Mouse (Mus musculus) B cell, adult 2 months (primary cell): ENCODE results near the gene Phldb2.

Experiments
- DNase-seq, 2 experiments: peaks; one replicate each; pipeline ENCODE4 v3.0.0; 2022

Phldb2 gene

GRCm38 (mm10) chr16:45724061-45724741 is 229.2 kb downstream of the Phldb2 start, which contains the start of gene Tagln3:
TSS of gene Tagln3 (minus strand) at chr16:45724608.
- no peak for DNase-seq

DNA sequence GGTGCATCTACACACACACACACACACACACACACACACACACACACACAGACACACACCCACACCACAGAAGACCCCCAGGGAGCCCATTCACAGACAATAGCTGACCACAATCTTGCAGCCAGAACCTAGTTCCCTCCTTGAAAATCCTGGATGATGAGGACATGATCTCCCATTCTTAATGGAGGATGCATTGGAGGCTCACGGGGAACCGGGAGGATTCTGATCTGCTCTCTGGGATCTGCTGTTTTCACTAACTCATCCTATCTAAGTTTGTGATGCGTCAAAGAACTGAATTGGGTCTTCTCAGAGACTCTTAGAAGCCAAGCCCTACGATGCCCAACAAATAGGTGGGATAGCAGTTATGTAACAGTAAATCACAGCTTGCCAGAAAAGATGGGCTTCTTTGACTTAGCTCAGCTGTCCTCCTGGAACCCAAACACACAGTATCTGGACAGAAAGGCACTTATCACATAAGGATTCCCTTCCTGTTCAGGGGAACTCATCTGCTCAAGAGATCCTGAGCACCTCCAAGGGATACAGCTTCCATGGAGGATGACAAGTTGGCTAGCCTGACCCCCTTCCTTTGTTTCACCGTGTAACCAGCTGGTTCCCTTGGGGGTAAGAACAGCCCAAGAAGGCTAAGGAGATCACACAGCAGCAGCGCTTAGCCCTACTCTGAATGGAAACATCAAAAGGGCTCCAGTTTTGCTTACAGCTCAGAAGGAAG is 230.1 kb downstream of the Phldb2 start:
- DNase-seq: no peak

- no peak for DNase-seq
Observed at GRCm38 (mm10) chr16:45722460-45722951, 230.9 kb downstream of the Phldb2 start.

DNA sequence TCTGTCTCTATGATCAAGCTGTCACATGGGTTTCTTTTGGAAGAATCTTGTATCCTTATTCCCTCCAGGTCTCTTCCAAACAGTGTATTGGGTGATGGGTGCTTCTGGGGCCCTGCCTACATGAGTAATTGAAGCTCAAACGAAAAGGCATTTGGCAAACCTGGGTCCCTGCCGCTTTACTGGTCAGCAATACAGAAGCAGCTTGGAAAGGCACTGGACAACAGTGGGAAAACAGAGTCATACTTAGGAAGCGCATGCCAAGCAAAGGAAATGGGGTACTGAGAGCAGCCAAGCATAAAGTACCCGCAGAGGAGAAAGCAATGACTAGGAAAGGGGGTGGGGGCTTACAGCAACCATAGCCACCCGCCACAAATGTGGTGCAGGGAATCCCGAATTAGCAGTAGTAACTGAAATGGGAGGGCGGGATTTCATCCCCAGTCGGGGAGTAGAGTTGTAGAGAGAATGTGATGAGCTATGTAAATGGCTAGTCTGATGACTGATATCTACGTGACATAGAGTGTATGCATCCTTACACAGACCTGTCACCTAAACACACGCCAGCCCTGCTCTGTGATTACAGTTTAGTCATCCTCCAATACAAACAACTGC is 233.3 kb downstream of the Phldb2 start:
- DNase-seq: no peak

- DNase-seq: no peak
Observed at GRCm38 (mm10) chr16:45718296-45718695, 235.1 kb downstream of the Phldb2 start.

DNA sequence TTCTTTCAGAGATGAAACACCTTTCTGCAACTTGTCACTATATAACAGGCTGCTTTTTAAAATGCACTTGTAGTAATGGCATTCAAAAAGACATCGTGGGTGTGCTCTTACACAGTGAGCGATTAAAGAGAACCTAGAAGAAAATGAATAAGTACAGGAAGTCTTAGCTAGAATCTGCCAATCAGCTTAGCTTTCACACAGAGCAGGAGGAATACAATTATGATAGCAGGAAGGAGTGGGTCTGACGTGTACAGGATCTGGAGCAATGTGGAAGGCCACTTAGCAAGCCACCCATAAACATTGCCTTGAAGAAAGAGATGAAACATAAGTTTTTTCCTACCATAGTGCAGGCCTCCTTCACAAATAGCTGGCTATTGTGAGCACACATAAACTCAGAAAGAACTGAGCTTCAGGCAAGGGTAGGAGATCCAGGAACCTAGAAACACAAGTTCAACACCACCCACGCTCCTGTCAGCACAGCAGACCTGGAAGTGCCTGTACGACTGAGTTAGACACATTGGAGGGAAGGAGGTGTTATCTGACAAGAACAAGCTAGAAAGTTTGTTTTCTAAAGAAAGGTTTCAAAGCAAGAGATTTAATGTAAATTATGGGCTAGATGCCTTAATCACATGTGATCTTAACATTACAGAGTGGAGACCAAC is 238.8 kb downstream of the Phldb2 start:
- DNase-seq: no peak

DNA sequence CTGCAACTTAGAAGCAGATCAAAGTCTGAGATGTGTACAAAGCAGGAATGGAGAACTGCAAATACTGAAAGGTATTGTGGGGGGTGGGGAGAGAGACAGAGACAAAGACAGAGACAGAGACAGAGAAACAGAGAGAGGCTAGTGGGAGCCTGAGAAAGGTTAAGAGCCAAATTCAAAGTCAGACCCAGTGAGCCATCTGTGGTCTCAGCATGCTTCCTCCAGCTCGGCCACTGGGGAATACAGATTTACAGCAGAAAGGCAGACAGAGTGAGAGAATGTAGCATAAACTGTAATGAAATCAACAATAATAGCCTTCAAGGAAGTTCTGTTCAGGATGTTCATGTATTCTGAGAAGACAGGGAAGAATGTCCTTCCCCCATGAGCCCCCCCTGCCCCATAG is 239.5 kb downstream of the Phldb2 start:
- no peak for DNase-seq

DNA sequence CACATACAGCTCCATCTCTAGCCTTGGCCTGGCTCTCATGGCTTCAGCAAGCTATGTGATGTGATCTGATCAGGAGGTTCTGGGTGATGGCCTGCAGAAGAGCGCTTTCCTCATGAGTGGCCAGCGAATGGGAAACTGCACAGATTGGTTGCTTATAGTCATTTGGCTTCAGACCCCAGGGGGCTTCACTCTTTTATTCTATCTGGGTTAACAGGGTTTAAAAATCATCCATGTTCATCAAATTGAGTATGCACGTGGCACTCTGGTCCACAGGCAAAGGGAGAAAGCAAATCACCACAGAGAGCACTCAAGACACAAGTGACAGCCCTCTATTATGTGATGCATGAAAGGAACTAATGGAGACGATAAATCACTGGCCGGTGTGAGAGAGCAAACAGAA is 240.1 kb downstream of the Phldb2 start:
- DNase-seq: no peak

DNA sequence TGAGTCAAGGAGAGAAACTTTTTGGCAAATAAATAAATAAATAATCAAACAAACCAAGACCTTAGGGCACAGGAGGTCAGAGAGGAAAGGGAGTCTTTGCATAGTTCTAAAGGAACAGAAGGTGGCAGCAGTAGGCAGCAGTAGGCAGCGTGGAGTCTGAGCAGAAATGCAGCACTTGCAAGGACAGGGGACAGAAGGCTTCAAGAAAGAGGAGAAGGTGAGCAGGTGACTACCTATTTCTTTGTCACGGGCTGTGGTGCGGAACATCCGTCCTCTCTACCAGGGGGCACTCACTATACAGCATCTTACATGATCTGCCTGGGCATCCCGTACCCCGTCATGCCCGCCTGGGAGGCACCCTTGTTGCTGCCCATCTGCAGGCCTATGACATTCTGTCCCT is 242.1 kb downstream of the Phldb2 start:
- no peak for DNase-seq

- DNase-seq: no peak
Observed at GRCm38 (mm10) chr16:45699301-45699700, 254.1 kb downstream of the Phldb2 start.

DNA sequence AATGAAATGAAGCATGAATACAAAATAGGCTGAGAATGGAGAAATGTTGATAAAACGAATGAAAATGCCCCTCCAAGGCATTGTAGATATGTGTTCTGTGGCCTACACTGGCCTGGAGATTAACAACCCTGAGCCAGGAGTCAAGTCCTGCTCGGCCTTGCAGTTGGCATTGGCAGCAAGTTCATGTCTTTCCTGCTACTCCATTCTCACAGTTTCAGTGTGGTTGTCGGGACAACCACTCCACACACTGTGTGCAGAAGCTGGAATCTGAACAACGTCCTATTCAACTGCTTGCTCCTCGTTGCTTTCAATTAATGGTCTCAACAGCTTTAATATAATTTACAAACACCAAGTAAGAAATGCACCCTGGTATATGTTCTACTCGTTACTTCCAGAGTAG is 255.4 kb downstream of the Phldb2 start:
- DNase-seq: no peak
